Mouse (Mus musculus) stomach, embryonic 14.5 days (tissue): ENCODE results near the gene Fam172a. TPM values are rescaled to one million over a fixed set of nuclear protein-coding genes. Genes with fewer than 3 reads are reported as not detected.

Experiments used
- ATAC-seq: fragments of 200-750 bp; cut with Nextera tagmentation; 2 replicates; pipeline ENCODE4 v1.8.0; 2017; ENCODE audit warnings: low read depth, moderate TSS enrichment; ENCODE audit not compliant: insufficient number of reproducible peaks, insufficient read depth, low FRiP score
- H3K27ac ChIP-seq: fragments of 300-500 bp; sonication (generic); 2 replicates; pipeline ENCODE4 v1.5.1; 2014; ENCODE audit warnings: mild to moderate bottlenecking, low read length, moderate library complexity, mixed read lengths
- H3K27me3 ChIP-seq: fragments of 300-500 bp; sonication (generic); 2 replicates; pipeline ENCODE4 v1.6.1; 2014; ENCODE audit warnings: low read length, control low read depth, mixed read lengths; ENCODE audit not compliant: control insufficient read depth, insufficient read depth
- H3K36me3 ChIP-seq: fragments of 300-500 bp; sonication (generic); 2 replicates; pipeline ENCODE4 v1.6.1; 2014; ENCODE audit warnings: mild to moderate bottlenecking, control low read depth, low read length, moderate library complexity, mixed read lengths; ENCODE audit not compliant: control insufficient read depth, insufficient read depth
- H3K4me1 ChIP-seq: fragments of 300-500 bp; sonication (generic); 2 replicates; pipeline ENCODE4 v1.6.1; 2014; ENCODE audit warnings: low read length, control low read depth, mixed read lengths; ENCODE audit not compliant: control insufficient read depth, insufficient read depth
- H3K4me2 ChIP-seq: fragments of 300-500 bp; sonication (generic); replicated peaks from 2 replicates; pipeline ENCODE4 v1.6.1; 2014; ENCODE audit warnings: low read depth, low read length, control low read depth
- H3K4me3 ChIP-seq: fragments of 300-500 bp; sonication (generic); 2 replicates; pipeline ENCODE4 v1.5.1; 2014; ENCODE audit warnings: low read depth, low read length, control low read depth
- H3K9ac ChIP-seq: fragments of 300-500 bp; sonication (generic); replicated peaks from 2 replicates; pipeline ENCODE4 v1.6.1; 2014; ENCODE audit warnings: low read depth, mild to moderate bottlenecking, control low read depth, low read length, moderate library complexity, mixed read lengths
- H3K9me3 ChIP-seq: fragments of 300-500 bp; sonication (generic); 2 replicates; pipeline ENCODE4 v1.6.1; 2016; ENCODE audit warnings: low read depth, low read length, control low read depth; ENCODE audit not compliant: control insufficient read depth
- WGBS: fragments of 180-500 bp; shearing (Covaris S2); extraction: QIAGEN DNeasy Blood & Tissue Kit; methylation state at CpG from one replicate; pipeline ENCODE4 v1.1.7; 2014; 5-methylcytosine and 5-hydroxymethylcytosine counted together
- polyA plus RNA-seq: library from polyadenylated mRNA; unstranded; fragments of >200 nt; fragmentation: Nextera tagmentation; extraction: Ambion mirVana; gene quantifications from 2 replicates; pipeline ENCODE4 v1.2.1, GENCODE M21; 2014

The Fam172a gene
- polyA plus RNA-seq, 1 experiment from 2014 or later = 33.3 TPM

- H3K4me2 ChIP-seq = peak overlapping the region; percentile 45
- peak overlapping the region; percentile 22 for H3K4me3 ChIP-seq
- peak overlapping the region; percentile 22; the same call in 1 of the 2 replicates for H3K9ac ChIP-seq
- H3K9me3 ChIP-seq = no peaks in the 10 kb centered on the region
- peak overlapping the region; percentile 12; the same call in 1 of the 2 replicates for H3K27ac ChIP-seq
- WGBS = 7% methylated on average over 38 of the region's 38 CpGs
- no peaks in the 10 kb centered on the region for H3K36me3 ChIP-seq
- peak; percentile 34; the same call in 1 of the 2 replicates for ATAC-seq
- peaks cover 3% of the 10 kb centered on the region; the same call in 1 of the 2 replicates for H3K4me1 ChIP-seq
- H3K27me3 ChIP-seq = peaks cover 16% of the 10 kb centered on the region
Observed at GRCm38 (mm10) chr13:78179312-78180097, 477.7 kb downstream of the Fam172a start.

DNA sequence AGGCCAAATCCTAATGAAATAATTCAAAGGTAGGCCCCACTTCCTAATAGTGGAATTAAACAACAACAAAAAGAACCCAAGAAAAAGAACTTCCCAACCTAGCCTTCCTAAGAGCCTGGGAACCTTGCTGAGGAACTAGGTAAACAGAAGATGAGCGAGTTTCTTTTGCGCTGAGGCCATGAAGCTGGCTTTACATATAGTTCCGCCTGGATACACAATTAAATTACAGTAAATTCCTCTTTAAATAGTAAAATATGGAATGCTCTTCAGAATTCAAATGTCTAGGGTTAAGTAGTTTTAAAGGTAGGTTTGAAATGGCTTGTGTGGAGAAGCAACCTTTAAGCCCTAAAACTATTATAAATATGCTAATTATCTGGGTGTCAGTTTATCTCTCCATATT lies 478.4 kb downstream of the Fam172a start:
- H3K4me3 ChIP-seq = no peak overlapping the region
- H3K27ac ChIP-seq = no peak overlapping the region
- 42% methylated on average over 3 of the region's 3 CpGs for WGBS
- H3K4me2 ChIP-seq = no peak overlapping the region
- H3K9me3 ChIP-seq = no peaks in the 10 kb centered on the region
- no peaks in the 10 kb centered on the region for H3K36me3 ChIP-seq
- peaks cover 17% of the 10 kb centered on the region for H3K27me3 ChIP-seq
- H3K4me1 ChIP-seq = peaks cover 3% of the 10 kb centered on the region; the same call in 1 of the 2 replicates
- no peak overlapping the region for H3K9ac ChIP-seq
- no peak for ATAC-seq

DNA sequence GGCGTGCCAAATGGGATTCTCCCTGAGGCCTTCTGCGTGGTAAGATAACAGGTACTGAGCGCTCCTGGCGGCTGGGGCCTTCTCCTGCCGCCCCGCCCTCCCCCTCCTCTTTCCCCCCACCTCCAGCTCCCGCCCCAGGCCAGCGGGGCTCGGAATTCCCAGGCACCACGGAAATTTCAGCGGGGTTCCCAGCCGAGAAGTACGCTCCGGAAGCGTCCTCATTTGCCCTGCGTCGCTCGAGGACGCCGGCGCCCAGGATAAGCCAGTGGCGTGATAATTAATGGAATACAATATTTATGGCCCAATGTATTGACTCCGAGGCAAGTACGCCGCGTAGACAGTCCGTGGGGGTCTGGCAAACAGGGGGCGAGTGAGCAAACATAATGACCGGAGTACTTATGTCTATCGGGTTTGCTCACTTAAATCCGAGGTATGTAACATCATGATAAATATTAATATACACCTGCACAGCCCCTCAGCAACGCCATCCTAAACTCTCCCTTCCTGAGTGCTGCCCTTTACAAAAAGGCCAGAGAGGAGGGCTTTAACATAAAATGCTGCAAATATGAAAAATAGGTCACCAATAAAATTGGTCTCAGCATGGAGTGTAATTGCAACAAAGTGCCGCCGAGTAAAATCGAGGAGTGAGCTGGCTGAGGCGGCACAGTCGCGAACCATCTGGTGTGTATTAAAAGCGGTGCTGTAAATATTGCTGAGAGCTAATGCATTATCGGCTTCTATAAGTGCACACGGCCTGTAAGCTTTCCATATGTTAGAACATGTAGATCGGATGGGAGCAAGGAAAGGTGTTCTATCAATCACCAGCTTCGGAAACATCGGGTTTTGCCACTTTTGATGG lies 479.5 kb downstream of the Fam172a start:
- no peaks in the 10 kb centered on the region for H3K9me3 ChIP-seq
- H3K27me3 ChIP-seq = peaks cover 18% of the 10 kb centered on the region
- H3K36me3 ChIP-seq = no peaks in the 10 kb centered on the region
- peak overlapping the region; percentile 22 for H3K4me3 ChIP-seq
- H3K9ac ChIP-seq = no peak overlapping the region
- ATAC-seq = no peak; the same call in 1 of the 2 replicates
- peak overlapping the region; percentile 68; the same call in 1 of the 2 replicates for H3K27ac ChIP-seq
- WGBS = 1% methylated on average over 44 of the region's 44 CpGs
- peak overlapping the region; percentile 49 for H3K4me2 ChIP-seq
- peaks cover 3% of the 10 kb centered on the region; the same call in 1 of the 2 replicates for H3K4me1 ChIP-seq

- peaks cover 3% of the 10 kb centered on the region; the same call in 1 of the 2 replicates for H3K4me1 ChIP-seq
- no peaks in the 10 kb centered on the region for H3K9me3 ChIP-seq
- H3K4me2 ChIP-seq = peak overlapping the region; percentile 49
- peaks cover 21% of the 10 kb centered on the region for H3K27me3 ChIP-seq
- 4% methylated on average over 14 of the region's 14 CpGs for WGBS
- H3K4me3 ChIP-seq = peak overlapping the region; percentile 22
- H3K9ac ChIP-seq = no peak overlapping the region; the same call in 1 of the 2 replicates
- 0 out of 2 replicates have a peak, but pooled peaks have one; percentile 26 for ATAC-seq
- H3K36me3 ChIP-seq = no peaks in the 10 kb centered on the region
- peak overlapping the region; percentile 68 for H3K27ac ChIP-seq
Observed at GRCm38 (mm10) chr13:78181930-78182558, 480.2 kb downstream of the Fam172a start.

DNA sequence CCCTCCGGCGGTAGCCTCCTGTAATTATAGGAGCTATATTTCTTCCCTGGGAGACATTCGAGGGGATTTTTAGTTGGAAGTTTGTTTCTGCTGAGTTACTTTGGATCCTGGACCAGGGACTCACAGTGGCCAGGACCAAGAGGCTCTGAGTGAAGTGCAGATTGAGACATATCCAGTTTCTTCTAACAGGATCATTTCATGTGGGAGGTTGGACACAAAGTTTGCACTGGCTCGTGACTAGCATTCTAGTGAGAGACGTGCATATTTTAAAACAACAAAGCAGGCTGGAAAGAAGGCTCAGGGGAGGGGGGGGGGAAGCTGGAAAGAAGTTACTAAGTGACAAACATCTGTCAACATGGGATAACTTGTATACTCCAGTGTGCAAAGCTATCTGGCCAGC lies 481.2 kb downstream of the Fam172a start:
- Histone ChIP-seq H3K36me3 (no peaks in the 10 kb centered on the region), H3K4me1 (peaks cover 3% of the 10 kb centered on the region; the same call in 1 of the 2 replicates), H3K27ac (peak overlapping the region; percentile 68; the same call in 1 of the 2 replicates), H3K4me3 (no peak overlapping the region), H3K9ac (no peak overlapping the region), H3K9me3 (no peaks in the 10 kb centered on the region), H3K4me2 (peak overlapping the region; percentile 49; the same call in 1 of the 2 replicates), H3K27me3 (peaks cover 21% of the 10 kb centered on the region)
- WGBS = 13% methylated on average over 5 of the region's 5 CpGs
- ATAC-seq = no peak

- 28% methylated on average over 5 of the region's 5 CpGs for WGBS
- peak overlapping the region; percentile 10; the same call in 1 of the 2 replicates for H3K27ac ChIP-seq
- H3K27me3 ChIP-seq = peaks cover 21% of the 10 kb centered on the region
- no peak for ATAC-seq
- no peaks in the 10 kb centered on the region; the same call in 1 of the 2 replicates for H3K36me3 ChIP-seq
- H3K4me1 ChIP-seq = peaks cover 3% of the 10 kb centered on the region; the same call in 1 of the 2 replicates
- no peak overlapping the region for H3K9ac ChIP-seq
- H3K4me2 ChIP-seq = no peak overlapping the region
- no peaks in the 10 kb centered on the region for H3K9me3 ChIP-seq
- no peak overlapping the region for H3K4me3 ChIP-seq
Observed at GRCm38 (mm10) chr13:78183986-78184385, 482.2 kb downstream of the Fam172a start.

GRCm38 (mm10) chr13:78184786-78185466 lies 483.1 kb downstream of the Fam172a start:
- no peak overlapping the region for H3K4me3 ChIP-seq
- H3K4me1 ChIP-seq = peaks cover 3% of the 10 kb centered on the region; the same call in 1 of the 2 replicates
- H3K27ac ChIP-seq = no peak overlapping the region
- no peaks in the 10 kb centered on the region for H3K9me3 ChIP-seq
- H3K27me3 ChIP-seq = peaks cover 17% of the 10 kb centered on the region; the same call in 1 of the 2 replicates
- H3K4me2 ChIP-seq = no peak overlapping the region
- peaks cover 3% of the 10 kb centered on the region for H3K36me3 ChIP-seq
- WGBS = 19% methylated on average over 14 of the region's 14 CpGs
- ATAC-seq = no peak
- H3K9ac ChIP-seq = no peak overlapping the region
